Mouse (Mus musculus) MEL (cell line): ENCODE measurements around the gene Psmb5.

Experiments used
- BHLHE40 ChIP-seq: IDR thresholded peaks from 2 replicates; pipeline ENCODE4 v1.6.1; 2012; ENCODE audit warnings: low read depth, mild to moderate bottlenecking, inconsistent platforms, low read length, improper control_type of control experiment, borderline replicate concordance
- CTCF ChIP-seq, 3 experiments: IDR thresholded peaks in 2 of 3; conservative IDR thresholded peaks in 1 of 3; 2 replicates each; pipeline ENCODE4 v1.5.1; 2011 to 2012; ENCODE audit warnings: low read length in 3 of 3, low read depth in 2 of 3, mild to moderate bottlenecking in 2 of 3, improper control_type of control experiment in 1 of 3, inconsistent platforms in 1 of 3, mixed read lengths in 1 of 3, moderate library complexity in 1 of 3; ENCODE audit not compliant: control insufficient read depth in 1 of 3, insufficient read depth in 1 of 3, poor library complexity in 1 of 3, severe bottlenecking in 1 of 3
- GABPA ChIP-seq: IDR thresholded peaks from 2 replicates; pipeline ENCODE4 v1.6.1; 2012; ENCODE audit warnings: low read depth, mild to moderate bottlenecking, inconsistent platforms, low read length, improper control_type of control experiment, moderate library complexity
- TBP ChIP-seq: IDR thresholded peaks from 2 replicates; pipeline ENCODE4 v1.8.0; 2011; ENCODE audit warnings: low read depth, low read length, improper control_type of control experiment
- TCF12 ChIP-seq: IDR thresholded peaks from 2 replicates; pipeline ENCODE4 v1.6.1; 2014; ENCODE audit warnings: low read depth, mild to moderate bottlenecking, inconsistent platforms, low read length, improper control_type of control experiment, moderate library complexity
- USF1 ChIP-seq: IDR thresholded peaks from 2 replicates; pipeline ENCODE4 v1.6.1; 2014; ENCODE audit warnings: low read depth, mild to moderate bottlenecking, inconsistent platforms, low read length, improper control_type of control experiment, moderate library complexity
- ZNF384 ChIP-seq: IDR thresholded peaks from 2 replicates; pipeline ENCODE4 v1.6.1; 2012; ENCODE audit warnings: low read depth, mild to moderate bottlenecking, inconsistent platforms, low read length, improper control_type of control experiment

- TF ChIP-seq GABPA (no peak), TBP (no peak), BHLHE40 (no peak), TCF12 (no peak), ZNF384 (no peak), USF1 (no peak), CTCF (IDR thresholded peaks at IDR 0.05 in 2 of 3, conservative IDR thresholded peaks at IDR 0.05 in 1 of 3; ENCODE audit: control insufficient read depth in 1 of 3, insufficient read depth in 1 of 3, low read depth in 2 of 3, low read length in 3 of 3, poor library complexity in 1 of 3, severe bottlenecking in 1 of 3) (no peak)
Measured at GRCm38 (mm10) chr14:54578063-54578462, 39.8 kb downstream of the Psmb5 start.
